Mouse (Mus musculus) kidney, embryonic 16.5 days (tissue): ENCODE data around the gene Abhd2. TPM values are rescaled to one million over a fixed set of nuclear protein-coding genes. Genes with fewer than 3 reads are reported as not detected.
A peak's percentile ranks its signal among the peaks of the same experiment; 100 is the strongest.

Experiments
- ATAC-seq: fragments of 200-750 bp; cut with Nextera tagmentation; 2 replicates; pipeline ENCODE4 v1.8.0; 2017; ENCODE audit warnings: moderate TSS enrichment; ENCODE audit not compliant: low FRiP score, low TSS enrichment
- H3K27ac ChIP-seq: fragments of 300-500 bp; sonication (generic); 2 replicates; pipeline ENCODE4 v1.5.1; 2014; ENCODE audit warnings: low read length
- H3K27me3 ChIP-seq: fragments of 300-500 bp; sonication (generic); 2 replicates; pipeline ENCODE4 v1.6.1; 2014; ENCODE audit warnings: low read length, control low read depth, mixed read lengths; ENCODE audit not compliant: insufficient read depth
- H3K36me3 ChIP-seq: fragments of 300-500 bp; sonication (generic); 2 replicates; pipeline ENCODE4 v1.6.1; 2014; ENCODE audit warnings: low read length, control low read depth, mixed read lengths; ENCODE audit not compliant: insufficient read depth
- H3K4me1 ChIP-seq: fragments of 300-500 bp; sonication (generic); 2 replicates; pipeline ENCODE4 v1.6.1; 2014; ENCODE audit warnings: low read length, control low read depth, mixed read lengths; ENCODE audit not compliant: insufficient read depth
- H3K4me2 ChIP-seq: fragments of 300-500 bp; sonication (generic); replicated peaks from 2 replicates; pipeline ENCODE4 v1.6.1; 2014; ENCODE audit warnings: low read depth, low read length
- H3K4me3 ChIP-seq: fragments of 300-500 bp; sonication (generic); 2 replicates; pipeline ENCODE4 v1.5.1; 2014; ENCODE audit warnings: mild to moderate bottlenecking, low read length
- H3K9ac ChIP-seq: fragments of 300-500 bp; sonication (generic); replicated peaks from 2 replicates; pipeline ENCODE4 v1.6.1; 2014; ENCODE audit warnings: low read length
- H3K9me3 ChIP-seq: fragments of 300-500 bp; sonication (generic); 2 replicates; pipeline ENCODE4 v1.6.1; 2016; ENCODE audit warnings: low read length, control low read depth
- WGBS: fragments of 180-500 bp; shearing (Covaris S2); extraction: QIAGEN DNeasy Blood & Tissue Kit; methylation state at CpG from one replicate; pipeline ENCODE4 v1.1.7; 2014; 5-methylcytosine and 5-hydroxymethylcytosine counted together
- polyA plus RNA-seq: library from polyadenylated mRNA; unstranded; fragments of >200 nt; fragmentation: Nextera tagmentation; extraction: Ambion mirVana; gene quantifications from 2 replicates; pipeline ENCODE4 v1.2.1, GENCODE M21; 2015

Gene Abhd2
- polyA plus RNA-seq, 1 experiment from 2014 or later, result 11.0 TPM

DNA sequence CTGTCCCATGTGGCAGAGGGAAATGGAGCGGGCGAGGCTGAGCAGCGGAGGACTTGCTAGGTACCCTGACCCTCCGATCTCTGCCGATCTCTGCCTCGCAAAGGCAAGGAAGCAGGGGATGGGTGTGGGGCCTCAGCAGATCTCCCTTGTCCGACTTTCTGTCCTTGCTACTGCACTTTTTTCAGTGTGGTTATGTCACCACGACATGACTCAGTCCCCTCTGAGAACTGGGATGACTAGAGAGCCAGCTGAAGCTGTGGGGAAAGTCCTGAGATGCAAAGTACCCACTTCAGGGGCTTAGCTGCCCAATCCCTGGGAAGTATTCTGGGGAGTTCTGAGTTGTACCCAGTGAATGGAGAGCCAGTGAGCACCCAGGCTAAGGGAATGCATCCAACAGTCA is 114.1 kb downstream of the Abhd2 start:
- ATAC-seq, result no peak
- 70% methylated on average over 8 of the region's 8 CpGs for WGBS

DNA sequence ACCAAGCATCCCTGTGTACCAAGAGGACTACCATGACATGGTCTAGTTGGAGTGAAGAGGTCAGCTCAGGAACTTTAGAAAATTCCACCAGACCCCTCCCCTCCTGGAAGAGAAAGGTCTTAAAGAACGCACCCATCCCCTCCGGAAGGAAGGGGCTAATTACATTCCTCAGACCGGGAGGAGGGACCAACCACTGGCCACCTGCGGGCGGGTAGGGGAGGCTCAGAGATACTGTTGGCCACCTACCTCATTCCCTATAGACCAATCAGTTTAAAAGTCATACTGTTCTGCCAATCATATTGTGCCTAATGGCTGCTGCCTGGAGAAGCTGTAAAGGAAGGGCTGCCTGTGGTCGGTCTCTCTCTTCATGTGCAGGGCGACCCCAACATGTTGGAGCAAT is 115.0 kb downstream of the Abhd2 start:
- H3K4me3 ChIP-seq, result no peak overlapping the region
- ATAC-seq, result no peak
- no peaks in the 10 kb centered on the region for H3K36me3 ChIP-seq
- peaks cover 7% of the 10 kb centered on the region for H3K4me1 ChIP-seq
- H3K27ac ChIP-seq, result no peak overlapping the region
- H3K9ac ChIP-seq, result no peak overlapping the region
- no peak overlapping the region for H3K4me2 ChIP-seq
- H3K9me3 ChIP-seq, result no peaks in the 10 kb centered on the region
- H3K27me3 ChIP-seq, result no peaks in the 10 kb centered on the region
- WGBS, result 38% methylated on average over 7 of the region's 7 CpGs

More for the DNA sequence above, 114.1 kb downstream of the Abhd2 start:
- Histone ChIP-seq H3K27me3 (no peaks in the 10 kb centered on the region), H3K9me3 (no peaks in the 10 kb centered on the region), H3K4me1 (no peaks in the 10 kb centered on the region), H3K27ac (no peak overlapping the region), H3K4me2 (no peak overlapping the region), H3K36me3 (no peaks in the 10 kb centered on the region), H3K9ac (no peak overlapping the region), H3K4me3 (no peak overlapping the region)

GRCm38 (mm10) chr7:79388671-79389206 is 115.7 kb downstream of the Abhd2 start:
- peaks cover 7% of the 10 kb centered on the region for H3K4me1 ChIP-seq
- H3K9ac ChIP-seq, result no peak overlapping the region
- H3K4me2 ChIP-seq, result no peak overlapping the region
- no peak for ATAC-seq
- no peaks in the 10 kb centered on the region for H3K27me3 ChIP-seq
- H3K9me3 ChIP-seq, result no peaks in the 10 kb centered on the region
- no peaks in the 10 kb centered on the region for H3K36me3 ChIP-seq
- H3K27ac ChIP-seq, result no peak overlapping the region
- 69% methylated on average over 7 of the region's 7 CpGs for WGBS
- H3K4me3 ChIP-seq, result no peak overlapping the region

GRCm38 (mm10) chr7:79390141-79390708 is 117.2 kb downstream of the Abhd2 start:
- no peak for ATAC-seq
- WGBS, result 73% methylated on average over 5 of the region's 5 CpGs
- no peak overlapping the region for H3K4me3 ChIP-seq
- H3K9ac ChIP-seq, result no peak overlapping the region
- no peaks in the 10 kb centered on the region for H3K9me3 ChIP-seq
- H3K4me2 ChIP-seq, result no peak overlapping the region
- H3K4me1 ChIP-seq, result peaks cover 7% of the 10 kb centered on the region
- H3K27ac ChIP-seq, result no peak overlapping the region
- H3K36me3 ChIP-seq, result no peaks in the 10 kb centered on the region
- no peaks in the 10 kb centered on the region for H3K27me3 ChIP-seq

DNA sequence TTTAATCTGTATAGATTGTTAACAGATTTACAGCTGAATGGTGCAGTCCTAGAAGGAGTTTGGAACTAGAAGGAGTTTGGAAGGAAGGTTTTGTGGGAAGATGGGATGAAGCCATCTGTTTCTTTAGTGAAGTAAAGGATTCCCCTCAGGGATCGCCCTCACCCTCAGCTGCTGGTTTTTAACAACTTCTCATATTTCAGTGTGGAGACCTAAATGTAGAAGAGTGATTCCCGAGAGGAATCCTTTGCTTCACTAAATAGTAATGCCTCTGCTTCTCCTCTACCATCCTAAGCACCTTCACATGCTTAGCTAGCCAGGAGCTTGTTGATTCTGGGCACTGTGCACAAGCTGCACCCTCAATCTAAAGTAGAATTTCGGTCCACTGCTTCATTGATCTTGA is 118.5 kb downstream of the Abhd2 start:
- Histone ChIP-seq H3K27me3 (no peaks in the 10 kb centered on the region), H3K4me1 (peaks cover 7% of the 10 kb centered on the region), H3K9ac (peak overlapping the region; percentile 75), H3K36me3 (no peaks in the 10 kb centered on the region), H3K27ac (peak overlapping the region; percentile 81), H3K4me3 (peak overlapping the region; percentile 75), H3K9me3 (no peaks in the 10 kb centered on the region), H3K4me2 (peak overlapping the region; percentile 89)
- WGBS, result 1% methylated on average over 3 of the region's 3 CpGs
- no peak; the same call in 1 of the 2 replicates for ATAC-seq

GRCm38 (mm10) chr7:79391883-79392649 is 119.1 kb downstream of the Abhd2 start, which contains the start of gene Fanci:
Fanci (plus strand) TSS chr7:79391929.
- Histone ChIP-seq H3K4me1 (peaks cover 7% of the 10 kb centered on the region), H3K27me3 (no peaks in the 10 kb centered on the region), H3K4me2 (peak within 1 kb of the TSS; percentile 89), H3K9me3 (no peaks in the 10 kb centered on the region), H3K36me3 (no peaks in the 10 kb centered on the region), H3K9ac (peak within 1 kb of the TSS; percentile 75), H3K27ac (peak within 1 kb of the TSS; percentile 81), H3K4me3 (peak within 1 kb of the TSS; percentile 75)
- under 1% methylated on average over 44 of the region's 44 CpGs for WGBS
- peak; percentile 95 for ATAC-seq

DNA sequence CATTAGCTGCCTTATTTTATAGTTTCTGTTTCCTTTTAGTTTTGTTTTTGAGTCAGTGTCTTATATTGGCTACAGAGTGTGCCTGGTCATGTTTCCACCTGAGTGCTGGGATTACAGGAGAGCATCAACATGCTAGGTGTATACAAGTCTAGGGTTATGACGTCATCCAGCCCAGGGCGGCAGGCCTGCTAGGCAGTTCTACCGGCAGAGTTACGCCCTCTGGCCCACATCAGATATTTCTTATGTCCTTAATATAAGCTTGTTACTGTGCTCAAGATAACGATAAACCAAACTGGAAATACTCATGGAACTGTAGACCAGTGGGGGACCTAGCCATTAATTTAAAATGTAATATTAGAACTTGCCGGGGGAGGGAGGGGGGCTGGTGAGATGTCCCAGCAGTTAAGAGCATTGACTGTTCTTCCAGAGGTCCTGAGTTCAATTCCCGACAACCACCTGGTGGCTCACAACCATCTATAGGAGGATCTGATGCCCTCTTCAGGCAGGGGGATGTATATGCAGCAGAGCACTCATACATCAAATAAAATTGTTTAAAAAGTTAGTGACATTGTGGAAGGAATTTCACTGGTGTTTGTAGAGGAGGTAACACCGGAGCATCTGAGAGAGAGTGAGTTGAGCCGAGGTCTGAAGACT is 120.0 kb downstream of the Abhd2 start:
- Histone ChIP-seq H3K27me3 (no peaks in the 10 kb centered on the region), H3K27ac (no peak overlapping the region), H3K9me3 (no peaks in the 10 kb centered on the region), H3K36me3 (no peaks in the 10 kb centered on the region), H3K4me2 (peak overlapping the region; percentile 89), H3K9ac (no peak overlapping the region; the same call in 1 of the 2 replicates), H3K4me3 (peak overlapping the region; percentile 75), H3K4me1 (peaks cover 7% of the 10 kb centered on the region)
- peak; percentile 31; the same call in 1 of the 2 replicates for ATAC-seq
- 54% methylated on average over 9 of the region's 9 CpGs for WGBS

- WGBS, result 96% methylated on average over 7 of the region's 7 CpGs
- H3K27ac ChIP-seq, result no peak overlapping the region
- no peak overlapping the region for H3K4me3 ChIP-seq
- ATAC-seq, result no peak
- H3K9me3 ChIP-seq, result no peaks in the 10 kb centered on the region
- H3K36me3 ChIP-seq, result no peaks in the 10 kb centered on the region
- no peak overlapping the region for H3K4me2 ChIP-seq
- peaks cover 7% of the 10 kb centered on the region for H3K4me1 ChIP-seq
- no peak overlapping the region for H3K9ac ChIP-seq
- H3K27me3 ChIP-seq, result no peaks in the 10 kb centered on the region
These were observed 120.9 kb downstream of the Abhd2 start for GRCm38 (mm10) chr7:79393924-79394323.

DNA sequence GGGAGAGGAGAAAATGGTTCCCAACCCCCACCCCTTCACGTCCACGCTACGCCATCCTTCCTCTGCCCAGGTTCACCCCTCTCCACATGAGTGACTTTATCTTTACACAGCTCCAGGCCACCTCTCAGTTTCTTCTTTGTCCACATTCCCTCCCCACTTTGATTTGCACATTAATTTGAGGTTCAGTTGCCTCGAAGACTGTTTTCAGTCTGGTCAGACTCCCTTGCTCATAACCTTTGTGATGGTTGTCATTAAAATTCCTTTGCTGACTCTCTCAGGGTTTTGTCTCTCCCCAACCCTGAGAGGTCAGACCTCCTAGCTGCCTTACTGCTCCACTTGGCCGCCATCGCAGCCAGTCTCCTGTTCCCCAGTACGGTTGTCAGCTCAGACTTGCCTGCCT is 121.7 kb downstream of the Abhd2 start:
- Histone ChIP-seq H3K36me3 (no peaks in the 10 kb centered on the region), H3K27ac (no peak overlapping the region), H3K9me3 (no peaks in the 10 kb centered on the region), H3K4me2 (no peak overlapping the region), H3K4me1 (peaks cover 7% of the 10 kb centered on the region), H3K27me3 (no peaks in the 10 kb centered on the region), H3K4me3 (no peak overlapping the region), H3K9ac (no peak overlapping the region)
- ATAC-seq, result no peak
- 42% methylated on average over 7 of the region's 7 CpGs for WGBS
